Comparison of ENCODE assay signal across 8 mouse cellular contexts in the genomic region with DNA sequence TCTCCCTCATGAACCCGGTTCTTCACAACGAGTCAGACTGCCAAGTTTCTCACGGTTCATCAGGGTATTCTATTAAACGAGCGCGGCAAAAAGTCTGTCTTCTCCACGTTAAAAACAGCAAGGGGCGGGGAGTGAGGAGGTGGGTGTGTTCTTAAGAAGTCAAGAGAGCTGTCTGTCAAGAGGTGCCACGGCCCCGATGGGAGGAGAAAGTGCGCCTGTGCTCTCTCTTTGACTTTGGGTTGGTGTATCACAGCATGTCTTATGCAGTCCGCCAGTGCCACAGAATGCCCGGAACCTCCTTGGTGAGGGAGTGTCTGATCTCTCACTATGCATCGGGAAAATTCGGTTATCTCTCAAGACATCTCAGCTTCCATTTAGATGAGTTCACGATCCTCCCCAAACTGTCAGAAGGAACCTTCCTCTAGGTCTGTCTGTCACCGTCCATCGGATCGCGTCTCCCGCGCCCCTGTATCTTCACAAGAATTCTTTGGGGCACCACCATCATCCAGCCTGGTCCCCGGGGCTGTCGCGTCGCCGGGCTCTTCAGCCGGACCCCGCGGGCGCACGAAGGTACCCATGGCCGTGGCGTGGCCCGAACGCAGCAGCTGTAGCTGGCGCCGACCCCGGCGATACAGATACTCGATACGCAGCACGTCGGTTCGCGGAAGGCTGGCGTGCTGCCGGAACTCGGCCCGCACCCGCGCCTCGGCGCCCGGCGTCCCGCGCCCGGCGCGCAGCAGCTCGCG. TPM values are rescaled to one million over a fixed set of nuclear protein-coding genes. Genes with fewer than 3 reads are reported as not detected.
DNase-seq lines count a peak whose midpoint lies in the region; ATAC-seq lines count a peak whose summit lies in the region.

A gene (plus strand): TSS at position 202 of the 746 bp plus-strand sequence.

- peak within 1 kb of the TSS; percentile 75 for H3K4me3 ChIP-seq in hindbrain, embryonic 12.5 days

- no peaks in the 10 kb centered on the region for H3K36me3 ChIP-seq in hindbrain, embryonic 12.5 days

- H3K27me3 ChIP-seq in hindbrain, embryonic 12.5 days, result no peaks in the 10 kb centered on the region

- peak within 1 kb of the TSS; percentile 76 for H3K4me2 ChIP-seq in hindbrain, embryonic 12.5 days (replicated peaks)

- H3K27ac ChIP-seq in hindbrain, embryonic 12.5 days, result peak within 1 kb of the TSS; percentile 86

- peaks cover 13% of the 10 kb centered on the region for H3K4me1 ChIP-seq in hindbrain, embryonic 12.5 days

- peak; percentile 97 for DNase-seq in R1 (ENCODE audit: low read depth, low spot score)
- DNase-seq in cerebellum, adult 9-10 months, result peak; percentile 85
- peak; percentile 71 to 80 for DNase-seq in frontal cortex, adult 2 months (ENCODE audit: extremely low spot score in 1 of 2, low spot score in 1 of 2)
- DNase-seq in left cerebral cortex, adult 18-20 months (ENCODE audit: low spot score in 2 of 2), result peak; percentile 55 to 66
- peak; percentile 78 to 83 for DNase-seq in lung, postnatal 4 days
- DNase-seq in right cerebral cortex, postnatal 10 days (ENCODE audit: low spot score in 2 of 2), result peak; percentile 78 to 83
- peak; percentile 49 to 65 for DNase-seq in urinary bladder, postnatal 4 days (ENCODE audit: low spot score in 2 of 2)

- WGBS in hindbrain, embryonic 12.5 days, result under 1% methylated on average over 61 of the region's 63 CpGs

- peak within 1 kb of the TSS; percentile 79 for H3K9ac ChIP-seq in hindbrain, embryonic 12.5 days

- H3K9me3 ChIP-seq in hindbrain, embryonic 12.5 days (replicated peaks), result 0 out of 2 replicates have a peak, but pooled peaks cover 4% of the 10 kb centered on the region

- ATAC-seq in hindbrain, embryonic 12.5 days (ENCODE audit: low FRiP score), result peak; percentile 84

RNA-seq across cellular contexts. Expression of the gene that starts here (rescaled TPM):
- polyA plus RNA-seq in frontal cortex, adult 2 months (2012; rRNA removed), result 0.34 and 0.66 TPM in 2 replicates
- polyA plus RNA-seq in hindbrain, embryonic 12.5 days (2016; fragmentation: Nextera tagmentation; extraction: Ambion mirVana), result 0.33 and 0.49 TPM in 2 replicates
- total RNA-seq in left cerebral cortex, adult 18-20 months (2021), result under 1 TPM; 0.35 to 0.56 TPM

Comparison
In these comparisons a context has a peak if more than half of its experiments do, and no peak if none do; other contexts are left out.
1. Peak in every context shown above with its lines: DNase-seq, ATAC-seq, H3K4me3 ChIP-seq and H3K27ac ChIP-seq.
2. Peak in DNase-seq in frontal cortex, adult 2 months; RNA of the gene not detected or under 1 TPM.
3. Peak in ATAC-seq, H3K4me3 ChIP-seq, H3K27ac ChIP-seq, H3K9ac ChIP-seq and H3K4me2 ChIP-seq in hindbrain, embryonic 12.5 days; RNA of the gene not detected or under 1 TPM.
4. Peak in DNase-seq in left cerebral cortex, adult 18-20 months; RNA of the gene not detected or under 1 TPM.